Mouse (Mus musculus): Measurements from ENCODE around the gene Ppm1j.

DNA sequence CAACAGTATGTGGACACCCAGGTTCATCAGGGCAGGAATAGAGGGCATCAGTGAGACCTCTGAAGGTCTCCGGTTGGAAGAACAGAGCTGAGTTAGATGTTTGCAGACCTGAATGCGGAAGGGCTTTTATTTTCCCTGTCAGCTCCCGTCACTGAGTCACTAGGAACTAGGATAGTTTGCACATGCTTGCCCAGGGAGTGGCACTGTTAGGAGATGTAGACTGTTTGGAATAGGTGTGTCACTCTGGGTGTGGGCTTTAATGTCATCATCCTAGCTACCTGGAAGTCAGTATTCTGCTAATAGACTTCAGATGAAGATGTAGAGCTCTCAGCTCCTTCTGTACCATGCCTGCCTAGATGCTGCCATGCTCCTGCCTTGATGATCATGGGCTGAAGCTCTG lies 38.9 kb upstream of the Ppm1j start:
- no peak for TF ChIP-seq POLR2A (IDR thresholded peaks at IDR 0.05; ENCODE audit: insufficient read depth, low read depth, low read length)
- no peak for TF ChIP-seq CTCF (IDR thresholded peaks at IDR 0.05)
- no peak for TF ChIP-seq EP300 (IDR thresholded peaks at IDR 0.05; ENCODE audit: insufficient read depth, low read depth, low read length)

Measured in heart, adult 2 months (tissue).